9 mouse cellular contexts compared by ENCODE assay signal in genomic region chr1:172503111-172503997, GRCm38 (mm10). TPM values are rescaled to one million over a fixed set of nuclear protein-coding genes. Genes with fewer than 3 reads are reported as not detected.
DNase-seq lines count a peak whose midpoint lies in the region; ATAC-seq lines count a peak whose summit lies in the region.
"Had no signal": no experiment of that assay in that cellular context is flagged by ENCODE, and none has a peak within 500 bp of the region (broad histone marks: within the 10 kb centered on the region; RNA-seq: fewer than 3 reads in every experiment).

No protein-coding gene starts in this region.

- H3K36me3 ChIP-seq in forebrain, embryonic 11.5 days (ENCODE audit: control insufficient read depth, insufficient read depth, low read length) = peaks cover under 1% of the 10 kb centered on the region; the same call in 1 of the 2 replicates
- H3K36me3 ChIP-seq in hindbrain, embryonic 13.5 days = peaks cover 8% of the 10 kb centered on the region
- peaks cover 17% of the 10 kb centered on the region for H3K36me3 ChIP-seq in liver, embryonic 11.5 days (ENCODE audit: control insufficient read depth, insufficient read depth, low read length)
- peaks cover 11% of the 10 kb centered on the region for H3K36me3 ChIP-seq in neural tube, embryonic 13.5 days

- H3K27ac ChIP-seq in forebrain, embryonic 11.5 days (ENCODE audit: low read depth, low read length) = no peak overlapping the region
- H3K27ac ChIP-seq in hindbrain, embryonic 13.5 days = peak overlapping the region; percentile 64
- H3K27ac ChIP-seq in liver, embryonic 11.5 days (ENCODE audit: low read depth, low read length) = peak overlapping the region; percentile 78
- H3K27ac ChIP-seq in neural tube, embryonic 13.5 days (replicated peaks) = peak overlapping the region; percentile 76

- no peaks in the 10 kb centered on the region for H3K9me3 ChIP-seq in forebrain, embryonic 11.5 days (ENCODE audit: control insufficient read depth, low read length)
- H3K9me3 ChIP-seq in hindbrain, embryonic 13.5 days = no peaks in the 10 kb centered on the region
- no peaks in the 10 kb centered on the region for H3K9me3 ChIP-seq in liver, embryonic 11.5 days (ENCODE audit: control insufficient read depth, low read length)
- no peaks in the 10 kb centered on the region for H3K9me3 ChIP-seq in neural tube, embryonic 13.5 days

- no peak overlapping the region for H3K4me3 ChIP-seq in forebrain, embryonic 11.5 days (ENCODE audit: low read depth, low read length)
- peak overlapping the region; percentile 11; the same call in 1 of the 2 replicates for H3K4me3 ChIP-seq in hindbrain, embryonic 13.5 days
- peak overlapping the region; percentile 65 for H3K4me3 ChIP-seq in liver, embryonic 11.5 days (ENCODE audit: low read depth, low read length)
- H3K4me3 ChIP-seq in neural tube, embryonic 13.5 days = peak overlapping the region; percentile 41; the same call in 1 of the 2 replicates

- intact Hi-C loops in gastrocnemius, postnatal 36 days (cut with DNase I) = no loop called here

- H3K4me1 ChIP-seq in forebrain, embryonic 11.5 days (replicated peaks; ENCODE audit: control insufficient read depth, insufficient read depth, low read length) = peaks cover 24% of the 10 kb centered on the region; the same call in 1 of the 2 replicates
- peaks cover 55% of the 10 kb centered on the region for H3K4me1 ChIP-seq in hindbrain, embryonic 13.5 days (replicated peaks)
- peaks cover 47% of the 10 kb centered on the region for H3K4me1 ChIP-seq in liver, embryonic 11.5 days (replicated peaks; ENCODE audit: control insufficient read depth, insufficient read depth, low read length)
- H3K4me1 ChIP-seq in neural tube, embryonic 13.5 days (replicated peaks) = peaks cover 62% of the 10 kb centered on the region

- peak overlapping the region; percentile 8; the same call in 1 of the 2 replicates for H3K4me2 ChIP-seq in forebrain, embryonic 11.5 days (ENCODE audit: low read depth, low read length, severe bottlenecking)
- peak overlapping the region; percentile 56 for H3K4me2 ChIP-seq in hindbrain, embryonic 13.5 days
- peak overlapping the region; percentile 76 for H3K4me2 ChIP-seq in liver, embryonic 11.5 days
- peak overlapping the region; percentile 61 for H3K4me2 ChIP-seq in neural tube, embryonic 13.5 days

- H3K9ac ChIP-seq in forebrain, embryonic 11.5 days (ENCODE audit: low read length) = no peak overlapping the region
- peak overlapping the region; percentile 24; the same call in 1 of the 2 replicates for H3K9ac ChIP-seq in hindbrain, embryonic 13.5 days
- peak overlapping the region; percentile 10; the same call in 1 of the 2 replicates for H3K9ac ChIP-seq in liver, embryonic 11.5 days (ENCODE audit: low read depth, low read length)
- peak overlapping the region; percentile 49 for H3K9ac ChIP-seq in neural tube, embryonic 13.5 days

- peaks cover 23% of the 10 kb centered on the region for H3K27me3 ChIP-seq in forebrain, embryonic 11.5 days (ENCODE audit: control insufficient read depth, insufficient read depth, low read length)
- peaks cover 45% of the 10 kb centered on the region for H3K27me3 ChIP-seq in hindbrain, embryonic 13.5 days
- no peaks in the 10 kb centered on the region for H3K27me3 ChIP-seq in liver, embryonic 11.5 days (replicated peaks; ENCODE audit: control insufficient read depth, insufficient read depth, low read length)
- H3K27me3 ChIP-seq in neural tube, embryonic 13.5 days = peaks cover 37% of the 10 kb centered on the region

- DNase-seq in gastrocnemius, adult 18-20 months (ENCODE audit: low spot score) = peak; percentile 46
- no peak for DNase-seq in gastrocnemius, postnatal 36 days
- no peak for DNase-seq in forebrain, embryonic 11.5 days (ENCODE audit: low spot score)
- no peak for DNase-seq in liver, embryonic 11.5 days (ENCODE audit: low spot score)
- DNase-seq in thymus, postnatal 0 days (ENCODE audit: low spot score) = no peak
- DNase-seq in layer of hippocampus, adult 9-11 months = no peak

- WGBS in forebrain, embryonic 11.5 days = 40% methylated on average over 14 of the region's 14 CpGs
- whole genome bisulfite sequencing in hindbrain, embryonic 13.5 days = 26% methylated on average over 14 of the region's 14 CpGs
- 35% methylated on average over 14 of the region's 14 CpGs for WGBS in liver, embryonic 11.5 days
- WGBS in neural tube, embryonic 13.5 days = 23% methylated on average over 14 of the region's 14 CpGs

- ATAC-seq in forebrain, embryonic 11.5 days (replicated peaks; ENCODE audit: low FRiP score) = no peak
- 0 out of 2 replicates have a peak, but pooled peaks have one; percentile 13 for ATAC-seq in hindbrain, embryonic 13.5 days (ENCODE audit: low FRiP score)
- ATAC-seq in liver, embryonic 11.5 days (replicated peaks; ENCODE audit: low FRiP score) = no peak
- ATAC-seq in neural tube, embryonic 13.5 days (ENCODE audit: low read depth) = peak; percentile 9

RNA-seq across cellular contexts. Expression of gene Tagln2, which starts 3.5 kb away (rescaled TPM):
- total RNA-seq in gastrocnemius, adult 18-20 months (2021) = 10 to 100 TPM; 14.0 to 28.7 TPM
- total RNA-seq in gastrocnemius, postnatal 36 days (2021) = 10 to 100 TPM; 20.4 to 23.5 TPM
- polyA plus RNA-seq in forebrain, embryonic 11.5 days (2014; fragmentation: Nextera tagmentation; extraction: Ambion mirVana) = 38.5 and 38.6 TPM in 2 replicates
- polyA plus RNA-seq in hindbrain, embryonic 13.5 days (2015; fragmentation: Nextera tagmentation; extraction: Ambion mirVana) = 67.8 and 72.3 TPM in 2 replicates
- polyA plus RNA-seq in liver, embryonic 11.5 days (2014; fragmentation: Nextera tagmentation; extraction: Ambion mirVana) = 248 and 257 TPM in 2 replicates
- 160 and 187 TPM in 2 replicates for polyA plus RNA-seq in neural tube, embryonic 13.5 days (2015; fragmentation: Nextera tagmentation; extraction: Ambion mirVana)
- 151 and 180 TPM in 2 replicates for polyA plus RNA-seq in thymus, postnatal 0 days (2015; fragmentation: Nextera tagmentation; extraction: Ambion mirVana)

RNA-seq across cellular contexts. Expression of gene Cfap45, which starts 17.2 kb away (rescaled TPM):
- under 1 TPM in 1 of 2 experiments, not detected in 1; 0.47 TPM for total RNA-seq in gastrocnemius, adult 18-20 months (2021)
- under 1 TPM in 1 of 2 experiments, not detected in 1; 0.33 TPM for total RNA-seq in gastrocnemius, postnatal 36 days (2021)
- 1.2 and 1.3 TPM in 2 replicates for polyA plus RNA-seq in forebrain, embryonic 11.5 days (2014; fragmentation: Nextera tagmentation; extraction: Ambion mirVana)
- polyA plus RNA-seq in hindbrain, embryonic 13.5 days (2015; fragmentation: Nextera tagmentation; extraction: Ambion mirVana) = 3.7 and 5.2 TPM in 2 replicates
- 0.77 and 1.4 TPM in 2 replicates for polyA plus RNA-seq in liver, embryonic 11.5 days (2014; fragmentation: Nextera tagmentation; extraction: Ambion mirVana)
- polyA plus RNA-seq in neural tube, embryonic 13.5 days (2015; fragmentation: Nextera tagmentation; extraction: Ambion mirVana) = 2.5 and 3.1 TPM in 2 replicates
- 1.6 and 1.9 TPM in 2 replicates for polyA plus RNA-seq in thymus, postnatal 0 days (2015; fragmentation: Nextera tagmentation; extraction: Ambion mirVana)

RNA-seq across cellular contexts. Expression of gene Igsf9, which starts 21.8 kb away (rescaled TPM):
- under 1 TPM in 1 of 2 experiments, not detected in 1; 0.19 TPM for total RNA-seq in gastrocnemius, adult 18-20 months (2021)
- under 1 TPM; 0.36 to 0.59 TPM for total RNA-seq in gastrocnemius, postnatal 36 days (2021)
- polyA plus RNA-seq in forebrain, embryonic 11.5 days (2014; fragmentation: Nextera tagmentation; extraction: Ambion mirVana) = 83.2 and 94.4 TPM in 2 replicates
- polyA plus RNA-seq in hindbrain, embryonic 13.5 days (2015; fragmentation: Nextera tagmentation; extraction: Ambion mirVana) = 57.4 and 62.6 TPM in 2 replicates
- polyA plus RNA-seq in liver, embryonic 11.5 days (2014; fragmentation: Nextera tagmentation; extraction: Ambion mirVana) = 9.7 and 13.8 TPM in 2 replicates
- 62.6 and 65.9 TPM in 2 replicates for polyA plus RNA-seq in neural tube, embryonic 13.5 days (2015; fragmentation: Nextera tagmentation; extraction: Ambion mirVana)
- polyA plus RNA-seq in thymus, postnatal 0 days (2015; fragmentation: Nextera tagmentation; extraction: Ambion mirVana) = 2.4 and 2.5 TPM in 2 replicates

RNA-seq across cellular contexts. Expression of gene Slamf9, which starts 28.2 kb away (rescaled TPM):
- under 1 TPM; 0.28 to 0.30 TPM for total RNA-seq in gastrocnemius, adult 18-20 months (2021)
- total RNA-seq in gastrocnemius, postnatal 36 days (2021) = under 1 TPM; 0.20 to 0.33 TPM
- 0.27 and 0.28 TPM in 2 replicates for polyA plus RNA-seq in forebrain, embryonic 11.5 days (2014; fragmentation: Nextera tagmentation; extraction: Ambion mirVana)
- polyA plus RNA-seq in hindbrain, embryonic 13.5 days (2015; fragmentation: Nextera tagmentation; extraction: Ambion mirVana) = 0.34 TPM in 1 of 2 replicates, not detected in the other
- polyA plus RNA-seq in liver, embryonic 11.5 days (2014; fragmentation: Nextera tagmentation; extraction: Ambion mirVana) = 0.55 and 1.4 TPM in 2 replicates
- polyA plus RNA-seq in neural tube, embryonic 13.5 days (2015; fragmentation: Nextera tagmentation; extraction: Ambion mirVana) = 0.37 TPM in 1 of 2 replicates, not detected in the other
- 1.2 and 1.4 TPM in 2 replicates for polyA plus RNA-seq in thymus, postnatal 0 days (2015; fragmentation: Nextera tagmentation; extraction: Ambion mirVana)

RNA-seq across cellular contexts. Expression of gene Vsig8, which starts 52.4 kb away (rescaled TPM):
- not detected for total RNA-seq in gastrocnemius, adult 18-20 months (2021)
- total RNA-seq in gastrocnemius, postnatal 36 days (2021) = not detected
- polyA plus RNA-seq in forebrain, embryonic 11.5 days (2014; fragmentation: Nextera tagmentation; extraction: Ambion mirVana) = 0.17 TPM in 1 of 2 replicates, not detected in the other
- 0.17 and 0.18 TPM in 2 replicates for polyA plus RNA-seq in hindbrain, embryonic 13.5 days (2015; fragmentation: Nextera tagmentation; extraction: Ambion mirVana)
- not detected in 2 replicates for polyA plus RNA-seq in liver, embryonic 11.5 days (2014; fragmentation: Nextera tagmentation; extraction: Ambion mirVana)
- polyA plus RNA-seq in neural tube, embryonic 13.5 days (2015; fragmentation: Nextera tagmentation; extraction: Ambion mirVana) = 0.82 and 0.85 TPM in 2 replicates
- polyA plus RNA-seq in thymus, postnatal 0 days (2015; fragmentation: Nextera tagmentation; extraction: Ambion mirVana) = 2.4 and 3.2 TPM in 2 replicates
- total RNA-seq: gastrocnemius, postnatal 4 days had no signal

Comparison
In these comparisons a context has a peak if more than half of its experiments do, and no peak if none do; other contexts are left out.
1. ATAC-seq: peak in hindbrain, embryonic 13.5 days (single experiment) and neural tube, embryonic 13.5 days (single experiment); none in forebrain, embryonic 11.5 days (single experiment) and liver, embryonic 11.5 days (single experiment).
2. H3K4me2 ChIP-seq: peak in every context shown above with its lines; median percentile 76 in liver, embryonic 11.5 days; 61 in neural tube, embryonic 13.5 days; 56 in hindbrain, embryonic 13.5 days; 8 in forebrain, embryonic 11.5 days.